ENCODE assay signal across 8 mouse cellular contexts in the genomic region with DNA sequence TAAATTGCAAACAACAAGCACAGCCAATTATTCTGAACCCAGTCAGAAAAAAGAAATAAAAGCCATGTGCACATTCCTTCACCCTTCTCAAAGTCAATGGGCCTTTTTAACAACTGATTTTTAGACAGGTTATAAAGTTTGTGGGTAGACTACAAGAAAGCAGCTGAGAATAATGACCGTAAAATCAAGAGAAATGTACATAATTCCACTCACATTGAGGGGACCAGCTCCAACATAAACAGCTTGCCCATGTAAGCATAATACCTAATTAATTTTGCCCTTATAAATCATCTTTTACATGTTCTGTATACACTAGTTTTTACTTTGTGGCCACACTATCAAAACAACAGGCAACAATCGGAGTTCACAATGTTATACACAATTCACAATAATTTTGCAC. TPM values are rescaled to one million over a fixed set of nuclear protein-coding genes. Genes with fewer than 3 reads are reported as not detected.
DNase-seq lines count a peak whose midpoint lies in the region; ATAC-seq and TF ChIP-seq lines count a peak whose summit lies in the region.

No protein-coding gene starts in this region.

- H3K27ac ChIP-seq in kidney, embryonic 15.5 days = no peak overlapping the region
- H3K27ac ChIP-seq in embryonic facial prominence, embryonic 12.5 days = no peak overlapping the region
- no peak overlapping the region for H3K27ac ChIP-seq in intestine, embryonic 16.5 days (ENCODE audit: low read length)
- no peak overlapping the region for H3K27ac ChIP-seq in midbrain, postnatal 0 days (ENCODE audit: low read depth, low read length)

- peak overlapping the region; percentile 100 for H3K4me3 ChIP-seq in kidney, embryonic 15.5 days (replicated peaks)
- H3K4me3 ChIP-seq in embryonic facial prominence, embryonic 12.5 days = peak overlapping the region; percentile 99
- peak overlapping the region; percentile 98; the same call in 1 of the 2 replicates for H3K4me3 ChIP-seq in intestine, embryonic 16.5 days (ENCODE audit: low read length)
- no peak overlapping the region for H3K4me3 ChIP-seq in midbrain, postnatal 0 days (ENCODE audit: low read depth, low read length)

- no peak for TF ChIP-seq CTCF in midbrain, postnatal 0 days (IDR thresholded peaks at IDR 0.05)

- no peaks in the 10 kb centered on the region for H3K27me3 ChIP-seq in kidney, embryonic 15.5 days
- no peaks in the 10 kb centered on the region for H3K27me3 ChIP-seq in embryonic facial prominence, embryonic 12.5 days
- no peaks in the 10 kb centered on the region for H3K27me3 ChIP-seq in intestine, embryonic 16.5 days (replicated peaks; ENCODE audit: control insufficient read depth, insufficient read depth, low read length)
- H3K27me3 ChIP-seq in midbrain, postnatal 0 days (ENCODE audit: insufficient read depth, low read length) = no peaks in the 10 kb centered on the region

- H3K4me1 ChIP-seq in kidney, embryonic 15.5 days = peaks cover 27% of the 10 kb centered on the region
- peaks cover 15% of the 10 kb centered on the region; the same call in 1 of the 2 replicates for H3K4me1 ChIP-seq in embryonic facial prominence, embryonic 12.5 days
- H3K4me1 ChIP-seq in intestine, embryonic 16.5 days (ENCODE audit: control insufficient read depth, insufficient read depth, low read length) = peaks cover 6% of the 10 kb centered on the region; the same call in 1 of the 2 replicates
- H3K4me1 ChIP-seq in midbrain, postnatal 0 days (ENCODE audit: insufficient read depth, low read length) = 0 out of 2 replicates have a peak, but pooled peaks cover 3% of the 10 kb centered on the region

- 54% methylated on average over 2 of the region's 2 CpGs for WGBS in kidney, embryonic 15.5 days
- WGBS in embryonic facial prominence, embryonic 12.5 days = 74% methylated on average over 2 of the region's 2 CpGs
- 62% methylated on average over 2 of the region's 2 CpGs for WGBS in intestine, embryonic 16.5 days
- 82% methylated on average over 2 of the region's 2 CpGs for WGBS in midbrain, postnatal 0 days

- no peak for DNase-seq in kidney, postnatal 25 days
- DNase-seq in midbrain, postnatal 0 days (ENCODE audit: low spot score) = no peak
- DNase-seq in cerebellum, adult 11 months = no peak
- DNase-seq in testis, postnatal 10 days (ENCODE audit: low spot score) = no peak
- DNase-seq in gastrocnemius, adult 18-20 months (ENCODE audit: low spot score) = no peak

- H3K36me3 ChIP-seq in kidney, embryonic 15.5 days = peaks cover 41% of the 10 kb centered on the region
- H3K36me3 ChIP-seq in embryonic facial prominence, embryonic 12.5 days = peaks cover 30% of the 10 kb centered on the region
- H3K36me3 ChIP-seq in intestine, embryonic 16.5 days (ENCODE audit: control insufficient read depth, insufficient read depth, low read length) = peaks cover 15% of the 10 kb centered on the region
- H3K36me3 ChIP-seq in midbrain, postnatal 0 days (ENCODE audit: insufficient read depth, low read length) = peaks cover 16% of the 10 kb centered on the region

- H3K9me3 ChIP-seq in kidney, embryonic 15.5 days (replicated peaks) = no peaks in the 10 kb centered on the region
- no peaks in the 10 kb centered on the region for H3K9me3 ChIP-seq in embryonic facial prominence, embryonic 12.5 days
- H3K9me3 ChIP-seq in intestine, embryonic 16.5 days (ENCODE audit: control insufficient read depth, low read length) = no peaks in the 10 kb centered on the region
- H3K9me3 ChIP-seq in midbrain, postnatal 0 days (ENCODE audit: low read length) = no peaks in the 10 kb centered on the region

- H3K9ac ChIP-seq in kidney, embryonic 15.5 days = no peak overlapping the region
- no peak overlapping the region for H3K9ac ChIP-seq in embryonic facial prominence, embryonic 12.5 days
- no peak overlapping the region for H3K9ac ChIP-seq in intestine, embryonic 16.5 days (ENCODE audit: low read depth, low read length)
- H3K9ac ChIP-seq in midbrain, postnatal 0 days (replicated peaks; ENCODE audit: low read length, poor library complexity, severe bottlenecking) = no peak overlapping the region

- peak overlapping the region; percentile 64 for H3K4me2 ChIP-seq in kidney, embryonic 15.5 days
- peak overlapping the region; percentile 76 for H3K4me2 ChIP-seq in embryonic facial prominence, embryonic 12.5 days (replicated peaks)
- peak overlapping the region; percentile 88 for H3K4me2 ChIP-seq in intestine, embryonic 16.5 days (ENCODE audit: low read depth, low read length)
- peak overlapping the region; percentile 81 for H3K4me2 ChIP-seq in midbrain, postnatal 0 days (ENCODE audit: low read depth, low read length, poor library complexity, severe bottlenecking)

- ATAC-seq in kidney, embryonic 15.5 days (replicated peaks; ENCODE audit: low FRiP score) = no peak
- ATAC-seq in embryonic facial prominence, embryonic 12.5 days (ENCODE audit: insufficient number of reproducible peaks, insufficient read depth, low FRiP score, low TSS enrichment) = no peak
- no peak for ATAC-seq in intestine, embryonic 16.5 days
- ATAC-seq in midbrain, postnatal 0 days (ENCODE audit: low FRiP score) = no peak

RNA-seq across cellular contexts. Expression of a gene that starts 2.8 kb away (rescaled TPM):
- 721 and 865 TPM in 2 replicates for polyA plus RNA-seq in kidney, embryonic 15.5 days (2015; fragmentation: Nextera tagmentation; extraction: Ambion mirVana)
- polyA plus RNA-seq in embryonic facial prominence, embryonic 12.5 days (2016; fragmentation: Nextera tagmentation; extraction: Ambion mirVana) = 685 and 697 TPM in 2 replicates
- 527 and 590 TPM in 2 replicates for polyA plus RNA-seq in intestine, embryonic 16.5 days (2015; fragmentation: Nextera tagmentation; extraction: Ambion mirVana)
- total RNA-seq in midbrain, postnatal 0 days (2014; rRNA removed) = 133 and 184 TPM in 2 replicates
- 616 and 676 TPM in 2 replicates for polyA plus RNA-seq in midbrain, postnatal 0 days (2015; fragmentation: Nextera tagmentation; extraction: Ambion mirVana)
- total RNA-seq in gastrocnemius, adult 18-20 months (2021) = 100 to 1,000 TPM in 1 of 2 experiments, 10 to 100 TPM in 1; 85.1 to 119 TPM
